Mouse (Mus musculus) embryonic facial prominence, embryonic 13.5 days (tissue): ENCODE data around the gene Ltbp1. TPM values are rescaled to one million over a fixed set of nuclear protein-coding genes. Genes with fewer than 3 reads are reported as not detected.

Source experiments
- ATAC-seq: fragments of 200-750 bp; cut with Nextera tagmentation; 2 replicates; pipeline ENCODE4 v1.8.0; 2017; ENCODE audit warnings: low read depth; ENCODE audit not compliant: insufficient number of reproducible peaks, insufficient read depth, low FRiP score, low TSS enrichment
- H3K27ac ChIP-seq: fragments of 300-500 bp; sonication (generic); 2 replicates; pipeline ENCODE4 v1.5.1; 2015; ENCODE audit warnings: moderate library complexity, mild to moderate bottlenecking, inconsistent platforms
- H3K27me3 ChIP-seq: fragments of 300-500 bp; sonication (generic); 2 replicates; pipeline ENCODE4 v1.6.1; 2015; ENCODE audit warnings: mild to moderate bottlenecking, inconsistent platforms
- H3K36me3 ChIP-seq: fragments of 300-500 bp; sonication (generic); 2 replicates; pipeline ENCODE4 v1.6.1; 2015; ENCODE audit warnings: mild to moderate bottlenecking, inconsistent platforms
- H3K4me1 ChIP-seq: fragments of 300-500 bp; sonication (generic); 2 replicates; pipeline ENCODE4 v1.6.1; 2015; ENCODE audit warnings: inconsistent platforms
- H3K4me2 ChIP-seq: fragments of 300-500 bp; sonication (generic); 2 replicates; pipeline ENCODE4 v1.6.1; 2015; ENCODE audit warnings: moderate library complexity, mild to moderate bottlenecking, inconsistent platforms
- H3K4me3 ChIP-seq: fragments of 300-500 bp; sonication (generic); 2 replicates; pipeline ENCODE4 v1.5.1; 2015; ENCODE audit warnings: mild to moderate bottlenecking, inconsistent platforms
- H3K9ac ChIP-seq: fragments of 300-500 bp; sonication (generic); 2 replicates; pipeline ENCODE4 v1.6.1; 2015; ENCODE audit warnings: mild to moderate bottlenecking, inconsistent platforms
- H3K9me3 ChIP-seq: fragments of 300-500 bp; sonication (generic); 2 replicates; pipeline ENCODE4 v1.6.1; 2016; ENCODE audit warnings: inconsistent platforms
- WGBS: fragments of 180-500 bp; shearing (Covaris S2); methylation state at CpG from one replicate; pipeline ENCODE4 v1.1.7; 2015; ENCODE audit warnings: mixed read lengths; 5-methylcytosine and 5-hydroxymethylcytosine counted together
- polyA plus RNA-seq: library from polyadenylated mRNA; unstranded; fragments of >200 nt; fragmentation: Nextera tagmentation; extraction: Ambion mirVana; gene quantifications from 2 replicates; pipeline ENCODE4 v1.2.1, GENCODE M21; 2015

Ltbp1 gene
- polyA plus RNA-seq, 1 experiment from 2014 or later, result 41.3 TPM

DNA sequence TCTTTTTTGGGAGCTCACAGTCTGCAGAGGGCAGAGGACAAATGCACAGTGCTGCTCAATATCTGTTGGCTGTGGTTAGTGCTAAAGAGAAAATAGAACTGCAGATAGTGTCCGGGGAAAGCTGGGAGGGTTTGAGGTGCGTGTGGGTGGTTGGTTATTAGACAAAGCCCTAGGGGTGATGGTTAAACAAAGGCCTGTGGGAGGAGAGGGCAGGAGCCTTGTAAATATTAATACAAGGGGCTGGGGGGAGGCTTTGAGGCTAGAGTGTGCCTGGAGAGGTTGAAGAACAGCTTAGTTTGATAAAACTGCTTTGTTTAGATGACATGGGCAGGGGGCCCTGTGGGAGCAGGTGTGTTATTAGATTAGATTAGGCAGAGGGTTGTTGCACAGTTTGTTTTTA lies 65.8 kb downstream of the Ltbp1 start:
- WGBS, result 34% methylated on average over 2 of the region's 2 CpGs
- Histone ChIP-seq H3K4me3 (no peak overlapping the region), H3K9ac (no peak overlapping the region), H3K9me3 (no peaks in the 10 kb centered on the region), H3K4me1 (peaks cover 24% of the 10 kb centered on the region), H3K36me3 (peaks cover 5% of the 10 kb centered on the region; the same call in 1 of the 2 replicates), H3K4me2 (no peak overlapping the region), H3K27ac (no peak overlapping the region), H3K27me3 (no peaks in the 10 kb centered on the region)
- no peak for ATAC-seq

DNA sequence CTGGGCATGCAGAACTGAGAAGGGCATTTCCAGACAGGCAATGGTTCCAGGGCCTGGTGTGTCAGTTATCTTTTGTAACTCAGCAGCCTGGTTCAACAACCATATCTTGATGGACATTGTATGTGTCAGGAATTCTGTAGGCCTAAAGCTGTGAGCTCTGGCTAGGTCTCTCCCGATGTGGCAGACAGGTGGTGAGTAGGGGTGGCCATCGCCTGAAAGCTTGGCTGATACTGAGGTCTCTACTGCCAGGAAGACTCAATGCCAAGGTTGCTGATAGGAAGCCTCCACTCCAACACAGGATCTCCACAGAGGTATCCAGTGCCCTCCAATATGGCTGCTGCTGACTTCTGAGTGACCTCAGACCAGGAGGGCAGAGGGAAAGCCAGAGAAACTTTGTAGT lies 66.4 kb downstream of the Ltbp1 start:
- Histone ChIP-seq H3K27ac (no peak overlapping the region), H3K27me3 (no peaks in the 10 kb centered on the region), H3K4me2 (no peak overlapping the region), H3K36me3 (peaks cover 3% of the 10 kb centered on the region; the same call in 1 of the 2 replicates), H3K9ac (no peak overlapping the region), H3K9me3 (no peaks in the 10 kb centered on the region), H3K4me1 (peaks cover 24% of the 10 kb centered on the region), H3K4me3 (no peak overlapping the region)
- ATAC-seq, result no peak
- 86% methylated on average over 2 of the region's 2 CpGs for WGBS

DNA sequence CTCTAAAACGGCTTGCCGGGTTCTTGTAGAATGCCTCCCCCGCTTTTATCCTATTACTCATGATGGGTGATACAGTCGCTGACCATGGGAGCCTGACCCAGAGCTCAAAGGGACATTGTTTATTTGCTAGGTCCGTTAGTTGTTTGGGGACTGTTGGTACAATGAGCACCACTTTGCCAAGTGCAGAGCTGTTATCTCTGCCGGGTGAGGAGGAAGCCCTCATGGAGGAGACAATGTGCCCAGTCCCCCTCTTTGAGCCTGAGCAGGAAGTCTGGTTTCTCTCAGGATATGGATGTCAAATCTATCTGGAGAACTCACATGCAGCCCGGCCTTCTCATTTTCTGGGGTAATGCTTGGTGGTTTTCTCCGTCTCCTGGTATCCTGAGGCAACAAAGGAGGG lies 68.5 kb downstream of the Ltbp1 start:
- Histone ChIP-seq H3K27me3 (no peaks in the 10 kb centered on the region), H3K4me1 (peaks cover 24% of the 10 kb centered on the region), H3K27ac (no peak overlapping the region; the same call in 1 of the 2 replicates), H3K4me3 (no peak overlapping the region), H3K9me3 (no peaks in the 10 kb centered on the region), H3K9ac (no peak overlapping the region), H3K4me2 (no peak overlapping the region), H3K36me3 (no peaks in the 10 kb centered on the region)
- ATAC-seq, result no peak
- WGBS, result 54% methylated on average over 8 of the region's 8 CpGs

DNA sequence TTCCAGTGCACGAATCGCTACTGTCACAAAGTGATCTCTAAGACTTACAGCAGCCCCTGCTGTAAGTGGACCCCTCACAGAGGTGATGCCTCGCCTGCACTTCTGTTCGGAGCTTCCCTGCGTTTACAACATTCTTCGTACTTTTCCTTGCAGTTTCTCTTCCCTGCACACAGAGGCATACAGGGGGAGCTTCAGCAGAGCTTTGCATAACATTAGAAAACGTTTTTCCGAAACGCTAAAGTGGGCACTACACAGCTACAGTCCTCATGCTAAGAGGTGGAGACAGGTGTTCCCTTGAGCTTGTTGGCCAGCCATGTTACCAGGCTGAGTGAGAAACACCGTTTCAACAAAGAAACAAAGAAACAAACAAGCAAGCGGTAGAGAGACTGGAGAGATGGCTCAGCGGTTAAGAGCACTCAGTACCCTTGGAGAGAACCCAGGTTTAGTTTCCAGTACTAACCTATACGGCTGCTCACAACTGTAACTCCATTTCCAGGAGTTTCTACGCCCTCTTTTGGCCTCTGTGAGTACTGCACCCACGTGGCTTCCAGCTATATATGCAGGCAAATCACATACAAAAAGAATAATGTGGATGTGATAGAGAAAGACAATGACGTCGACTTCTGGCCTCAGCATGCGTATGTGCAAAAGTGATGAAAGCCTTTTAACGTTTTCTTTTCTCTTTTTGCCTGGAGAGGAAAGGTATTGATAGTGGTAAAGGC lies 69.8 kb downstream of the Ltbp1 start:
- Histone ChIP-seq H3K36me3 (0 out of 2 replicates have a peak, but pooled peaks cover 3% of the 10 kb centered on the region), H3K4me2 (no peak overlapping the region), H3K9ac (no peak overlapping the region), H3K9me3 (no peaks in the 10 kb centered on the region), H3K27ac (no peak overlapping the region), H3K4me1 (peaks cover 24% of the 10 kb centered on the region), H3K4me3 (no peak overlapping the region), H3K27me3 (no peaks in the 10 kb centered on the region)
- ATAC-seq, result no peak
- WGBS, result 73% methylated on average over 19 of the region's 19 CpGs

DNA sequence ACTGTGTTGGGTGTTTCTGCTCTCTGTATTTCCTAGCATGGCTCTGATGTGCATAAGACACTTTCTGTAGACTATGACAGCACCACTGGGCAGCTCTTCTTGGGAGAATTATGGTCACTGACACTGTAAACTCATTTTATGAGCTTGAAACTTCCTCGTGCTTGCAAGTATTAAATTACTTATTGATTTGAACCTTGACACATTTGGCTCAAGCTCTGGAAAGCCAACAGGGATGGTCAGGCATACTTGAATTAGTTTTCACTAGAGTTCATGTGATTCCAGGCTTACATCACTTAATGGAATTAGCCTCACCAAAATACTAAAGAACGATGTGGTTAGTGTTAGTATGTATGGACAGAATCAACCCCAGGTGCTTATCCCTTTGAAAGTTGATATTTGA lies 76.0 kb downstream of the Ltbp1 start:
- H3K4me3 ChIP-seq, result no peak overlapping the region

DNA sequence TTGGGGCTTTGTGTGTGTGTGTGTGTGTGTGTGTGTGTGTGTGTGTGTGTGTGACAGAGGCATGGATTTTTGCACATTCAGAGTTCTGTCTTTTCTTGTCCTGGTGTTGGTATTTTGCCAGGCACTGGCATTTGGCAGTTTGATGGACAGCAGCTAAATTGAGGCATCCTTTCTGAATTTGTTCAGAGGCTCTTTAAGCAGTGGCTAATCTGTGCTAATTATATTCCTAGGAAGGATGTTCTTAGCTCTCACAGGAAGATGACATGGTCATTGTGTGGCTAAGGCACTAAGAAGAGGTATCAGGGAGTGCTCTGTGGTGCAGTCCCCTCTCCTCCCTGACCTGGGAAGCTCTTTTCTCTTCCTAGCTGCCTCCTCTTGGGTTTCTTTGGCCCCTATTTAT lies 77.1 kb downstream of the Ltbp1 start:
- H3K9ac ChIP-seq, result no peak overlapping the region
- ATAC-seq, result no peak
- H3K27ac ChIP-seq, result no peak overlapping the region
- H3K36me3 ChIP-seq, result 0 out of 2 replicates have a peak, but pooled peaks cover 7% of the 10 kb centered on the region
- no peak overlapping the region for H3K4me2 ChIP-seq
- no peaks in the 10 kb centered on the region for H3K9me3 ChIP-seq
- H3K4me1 ChIP-seq, result peaks cover 12% of the 10 kb centered on the region
- H3K27me3 ChIP-seq, result no peaks in the 10 kb centered on the region
- H3K4me3 ChIP-seq, result no peak overlapping the region

More for the DNA sequence above, 76.0 kb downstream of the Ltbp1 start:
- Histone ChIP-seq H3K4me2 (no peak overlapping the region), H3K27me3 (no peaks in the 10 kb centered on the region), H3K27ac (no peak overlapping the region), H3K9me3 (no peaks in the 10 kb centered on the region), H3K9ac (no peak overlapping the region), H3K4me1 (peaks cover 6% of the 10 kb centered on the region; the same call in 1 of the 2 replicates), H3K36me3 (0 out of 2 replicates have a peak, but pooled peaks cover 7% of the 10 kb centered on the region)
- WGBS, result 42% methylated on average over 2 of the region's 2 CpGs
- no peak for ATAC-seq

DNA sequence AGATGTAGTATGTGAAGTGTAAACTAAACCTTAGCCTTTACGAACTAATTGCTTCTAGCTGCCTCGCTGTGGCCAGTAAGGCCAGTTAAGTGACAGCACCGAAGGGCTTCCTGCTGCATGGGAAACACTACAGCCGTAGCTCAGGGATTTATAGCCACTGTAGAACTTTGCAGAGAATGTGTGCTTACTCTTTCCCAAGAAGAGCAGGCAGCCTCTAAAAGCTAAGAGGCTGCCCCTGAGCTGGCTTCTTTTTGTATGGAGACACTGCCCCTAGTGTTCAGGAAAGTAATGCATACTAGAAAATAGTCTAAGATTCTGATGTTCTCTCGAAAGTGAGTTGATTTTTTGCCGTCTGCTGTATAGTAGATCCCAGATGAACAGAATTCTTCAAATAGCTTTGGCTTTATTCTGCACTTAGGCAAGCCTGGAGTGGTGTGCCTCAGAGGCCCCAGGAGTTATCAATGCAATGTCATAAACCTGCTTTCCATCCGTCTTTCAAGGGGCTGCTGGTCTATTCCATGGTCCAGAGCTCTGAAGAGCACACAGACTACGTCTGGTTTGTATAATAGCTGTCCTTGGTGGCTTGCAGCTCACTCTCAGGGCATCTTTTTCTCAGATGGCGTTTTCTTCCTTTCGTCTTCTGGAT lies 82.1 kb downstream of the Ltbp1 start:
- peak overlapping the region; percentile 33; the same call in 1 of the 2 replicates for H3K9ac ChIP-seq
- 0 out of 2 replicates have a peak, but pooled peaks have one; percentile 32 for ATAC-seq
- no peaks in the 10 kb centered on the region for H3K36me3 ChIP-seq
- H3K4me1 ChIP-seq, result peaks cover 19% of the 10 kb centered on the region
- H3K27ac ChIP-seq, result peak overlapping the region; percentile 65
- H3K4me3 ChIP-seq, result no peak overlapping the region
- peak overlapping the region; percentile 16; the same call in 1 of the 2 replicates for H3K4me2 ChIP-seq
- WGBS, result 29% methylated on average over 10 of the region's 10 CpGs
- no peaks in the 10 kb centered on the region for H3K9me3 ChIP-seq
- H3K27me3 ChIP-seq, result no peaks in the 10 kb centered on the region

DNA sequence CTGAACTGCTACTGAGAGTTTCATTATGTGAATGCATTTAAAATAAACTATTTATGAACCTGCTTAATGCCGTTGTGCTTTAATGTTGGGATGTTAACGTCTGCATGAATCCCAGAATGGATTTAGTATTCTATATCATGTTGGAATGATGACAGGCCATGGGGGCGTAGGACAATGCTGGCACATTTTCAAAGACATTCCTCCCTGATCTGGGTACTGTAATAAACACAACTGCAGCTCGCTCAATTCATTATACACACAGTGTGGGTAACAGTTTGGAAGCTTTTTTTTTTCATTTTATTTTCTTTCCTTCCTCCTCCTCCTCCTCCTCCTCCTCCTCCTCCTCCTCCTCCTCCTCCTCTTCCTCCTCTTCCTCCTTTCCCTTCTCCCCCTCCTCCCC lies 82.9 kb downstream of the Ltbp1 start:
- WGBS, result 41% methylated on average over 4 of the region's 4 CpGs
- H3K9ac ChIP-seq, result no peak overlapping the region
- H3K27ac ChIP-seq, result 0 out of 2 replicates have a peak overlapping the region, but pooled peaks have one; percentile 65
- H3K4me1 ChIP-seq, result peaks cover 17% of the 10 kb centered on the region
- H3K36me3 ChIP-seq, result no peaks in the 10 kb centered on the region
- no peaks in the 10 kb centered on the region for H3K27me3 ChIP-seq
- H3K4me2 ChIP-seq, result no peak overlapping the region
- H3K9me3 ChIP-seq, result no peaks in the 10 kb centered on the region
- ATAC-seq, result no peak
- H3K4me3 ChIP-seq, result no peak overlapping the region

DNA sequence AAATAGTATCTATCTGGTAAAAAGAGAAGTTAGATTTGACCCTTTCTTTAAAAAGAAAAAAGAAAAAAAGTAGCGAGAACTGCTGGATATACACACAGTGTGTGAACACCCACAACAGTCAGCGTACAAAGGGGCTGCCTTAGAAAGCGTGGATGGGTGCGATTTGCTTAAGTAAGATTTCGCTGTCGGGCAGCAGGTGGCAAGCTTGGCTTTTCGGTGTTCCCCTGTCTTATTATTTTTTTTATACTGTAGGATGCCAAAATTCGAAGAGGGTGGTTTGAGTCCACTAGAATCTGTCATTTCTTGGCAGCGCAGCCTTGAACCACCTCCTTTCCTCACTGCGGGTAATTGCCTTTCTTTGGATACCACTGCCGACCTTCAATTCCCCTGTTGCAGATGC lies 83.4 kb downstream of the Ltbp1 start:
- Histone ChIP-seq H3K4me2 (no peak overlapping the region), H3K4me1 (peaks cover 17% of the 10 kb centered on the region), H3K27ac (no peak overlapping the region), H3K9me3 (no peaks in the 10 kb centered on the region), H3K9ac (no peak overlapping the region), H3K27me3 (no peaks in the 10 kb centered on the region), H3K4me3 (no peak overlapping the region), H3K36me3 (no peaks in the 10 kb centered on the region)
- 74% methylated on average over 11 of the region's 11 CpGs for WGBS
- ATAC-seq, result no peak

DNA sequence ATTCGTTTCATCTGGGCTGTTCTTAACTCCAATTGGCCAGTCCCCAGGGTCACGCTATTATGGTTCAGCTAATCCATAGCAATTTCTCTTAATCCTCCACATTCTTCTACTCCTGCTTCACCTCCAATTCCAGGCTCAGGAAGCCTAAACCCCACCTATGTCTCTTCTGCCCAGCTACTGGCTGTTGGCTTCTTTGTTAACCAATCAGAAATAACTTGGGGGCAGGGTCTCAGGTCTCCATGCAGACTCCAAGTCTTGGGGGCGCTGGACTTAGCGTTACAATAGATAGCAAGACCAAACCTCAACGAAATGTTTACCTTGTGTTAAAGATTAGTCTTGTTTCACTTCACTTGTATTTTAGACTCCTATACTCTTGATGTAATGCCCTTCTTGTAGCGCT lies 85.2 kb downstream of the Ltbp1 start:
- Histone ChIP-seq H3K27ac (no peak overlapping the region), H3K9me3 (no peaks in the 10 kb centered on the region), H3K36me3 (no peaks in the 10 kb centered on the region), H3K9ac (no peak overlapping the region), H3K4me2 (no peak overlapping the region), H3K4me3 (no peak overlapping the region), H3K27me3 (no peaks in the 10 kb centered on the region), H3K4me1 (peaks cover 17% of the 10 kb centered on the region)
- no peak for ATAC-seq
- WGBS, result 78% methylated on average over 6 of the region's 6 CpGs

DNA sequence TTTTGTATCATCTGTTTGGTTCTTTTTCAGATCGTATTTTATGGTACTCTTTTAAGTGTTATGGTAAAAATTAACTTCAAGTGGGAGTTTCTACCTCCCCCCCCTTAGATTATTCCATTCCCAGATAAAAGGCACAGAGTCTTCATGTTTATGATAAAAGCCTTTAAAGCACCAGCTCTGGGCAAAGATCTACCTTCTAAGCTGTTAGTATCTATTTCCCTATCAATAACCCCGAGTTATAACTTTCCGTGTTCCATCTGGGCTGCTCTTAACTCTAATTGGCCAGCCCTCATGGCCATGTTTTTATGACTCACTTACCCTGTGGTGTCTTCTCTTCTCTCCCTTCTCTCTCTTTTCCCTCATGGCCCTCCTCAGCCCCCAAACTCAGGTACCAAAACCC lies 88.2 kb downstream of the Ltbp1 start:
- WGBS, result 60% methylated on average over 3 of the region's 3 CpGs
- no peak for ATAC-seq
- H3K27ac ChIP-seq, result no peak overlapping the region

DNA sequence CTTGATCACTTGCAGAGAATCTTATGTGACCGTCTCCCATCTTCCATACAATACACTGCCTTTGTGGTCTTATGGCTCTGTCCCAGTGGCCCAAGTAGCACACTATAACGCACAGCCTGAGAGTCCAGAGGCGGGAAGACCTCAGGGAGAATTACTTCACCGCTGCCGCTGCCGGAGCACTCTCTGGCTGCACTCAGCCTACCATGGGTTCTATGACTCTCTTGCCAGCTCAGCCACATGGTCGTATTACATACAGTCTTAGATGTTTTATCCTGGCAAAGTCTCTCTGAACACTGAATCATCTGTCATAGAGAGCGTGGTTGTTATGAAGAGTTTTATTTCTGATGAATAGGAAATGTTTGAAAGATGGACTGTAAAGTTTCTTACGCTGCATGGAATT lies 89.2 kb downstream of the Ltbp1 start:
- H3K4me3 ChIP-seq, result no peak overlapping the region
- no peak for ATAC-seq
- WGBS, result 78% methylated on average over 9 of the region's 9 CpGs

More for the DNA sequence above, 88.2 kb downstream of the Ltbp1 start:
- Histone ChIP-seq H3K9ac (no peak overlapping the region), H3K27me3 (no peaks in the 10 kb centered on the region), H3K4me2 (no peak overlapping the region), H3K9me3 (no peaks in the 10 kb centered on the region), H3K4me1 (peaks cover 4% of the 10 kb centered on the region; the same call in 1 of the 2 replicates), H3K36me3 (no peaks in the 10 kb centered on the region), H3K4me3 (no peak overlapping the region)

More for the DNA sequence above, 89.2 kb downstream of the Ltbp1 start:
- no peak overlapping the region for H3K27ac ChIP-seq
- H3K9ac ChIP-seq, result no peak overlapping the region
- no peaks in the 10 kb centered on the region for H3K4me1 ChIP-seq
- no peaks in the 10 kb centered on the region for H3K36me3 ChIP-seq
- no peaks in the 10 kb centered on the region for H3K27me3 ChIP-seq
- H3K4me2 ChIP-seq, result no peak overlapping the region
- H3K9me3 ChIP-seq, result no peaks in the 10 kb centered on the region
